Mouse (Mus musculus) liver, embryonic 14.5 days (tissue): ENCODE measurements around the gene Elmod2. TPM values are rescaled to one million over a fixed set of nuclear protein-coding genes. Genes with fewer than 3 reads are reported as not detected.

Experiments
- ATAC-seq: fragments of 200-750 bp; cut with Nextera tagmentation; 2 replicates; pipeline ENCODE4 v1.8.0; 2017; ENCODE audit warnings: moderate number of reproducible peaks, mild to moderate bottlenecking, moderate library complexity; ENCODE audit not compliant: insufficient read depth
- DNase-seq, 3 experiments: peaks; one replicate each; pipeline ENCODE4 v3.0.0-alpha.2; 2012 to 2013; ENCODE audit warnings: low read depth in 3 of 3, low spot score in 3 of 3
- H3K27ac ChIP-seq: fragments of 300-500 bp; sonication (generic); 2 replicates; pipeline ENCODE4 v1.5.1; 2014; ENCODE audit warnings: moderate library complexity, mild to moderate bottlenecking, control low read depth, inconsistent platforms
- H3K27me3 ChIP-seq: fragments of 300-500 bp; sonication (generic); 2 replicates; pipeline ENCODE4 v1.6.1; 2014; ENCODE audit warnings: mild to moderate bottlenecking, low read length, moderate library complexity; ENCODE audit not compliant: control insufficient read depth, insufficient read depth
- H3K36me3 ChIP-seq: fragments of 300-500 bp; sonication (generic); replicated peaks from 2 replicates; pipeline ENCODE4 v1.6.1; 2014; ENCODE audit warnings: low read depth; ENCODE audit not compliant: control insufficient read depth, insufficient read depth
- H3K4me1 ChIP-seq, 2 experiments: fragments of 200-500 bp in 1 of 2; fragments of 300-500 bp in 1 of 2; sonication (generic) in 1 of 2; replicated peaks; 2 replicates each; pipeline ENCODE4 v1.6.1; 2012 to 2014; ENCODE audit warnings: antibody characterized with exemption in 1 of 2, inconsistent platforms in 1 of 2, low read length in 1 of 2; ENCODE audit not compliant: control insufficient read depth in 2 of 2, insufficient read depth in 2 of 2
- H3K4me2 ChIP-seq: fragments of 300-500 bp; sonication (generic); 2 replicates; pipeline ENCODE4 v1.6.1; 2014; ENCODE audit warnings: low read depth, mild to moderate bottlenecking, control low read depth, moderate library complexity
- H3K4me3 ChIP-seq, 2 experiments: fragments of 200-500 bp in 1 of 2; fragments of 300-500 bp in 1 of 2; sonication (generic) in 1 of 2; 2 replicates each; pipeline ENCODE4 v1.5.1; 2012 to 2014; ENCODE audit warnings: low read depth in 2 of 2, low read length in 2 of 2, mild to moderate bottlenecking in 2 of 2, control low read depth in 1 of 2, inconsistent platforms in 1 of 2, moderate library complexity in 1 of 2; ENCODE audit not compliant: insufficient read depth in 1 of 2
- H3K9ac ChIP-seq: fragments of 300-500 bp; sonication (generic); replicated peaks from 2 replicates; pipeline ENCODE4 v1.6.1; 2014; ENCODE audit warnings: mild to moderate bottlenecking, control low read depth, moderate library complexity
- H3K9me3 ChIP-seq: fragments of 300-500 bp; sonication (generic); 2 replicates; pipeline ENCODE4 v1.6.1; 2016; ENCODE audit warnings: low read length, mixed read lengths; ENCODE audit not compliant: control insufficient read depth
- CTCF ChIP-seq: IDR thresholded peaks from 2 replicates; pipeline ENCODE4 v1.5.1; 2016; ENCODE audit warnings: antibody characterized with exemption, low read depth, control low read depth
- EP300 ChIP-seq: IDR thresholded peaks from 2 replicates; pipeline ENCODE4 v1.6.1; 2016; ENCODE audit warnings: antibody characterized with exemption, low read depth
- WGBS: fragments of 180-500 bp; shearing (Covaris S2); extraction: QIAGEN DNeasy Blood & Tissue Kit; methylation state at CpG from one replicate; pipeline ENCODE4 v1.1.7; 2014; ENCODE audit not compliant: insufficient replicate concordance; 5-methylcytosine and 5-hydroxymethylcytosine counted together
- polyA plus RNA-seq, 2 experiments: library from polyadenylated mRNA; depleted of rRNA in 1 of 2; stranded (reverse) in 1 of 2; unstranded in 1 of 2; fragments of >200 nt; fragmentation: Nextera tagmentation in 1 of 2; extraction: Ambion mirVana in 1 of 2; gene quantifications; 2 replicates each; pipeline versions ENCODE4 v1.2.1 to v1.2.3; 2012 to 2014

Gene Elmod2
- polyA plus RNA-seq, 2 experiments, result 2.9 to 6.3 TPM

GRCm38 (mm10) chr8:83271172-83271571 is 61.1 kb downstream of the Elmod2 start:
- 79% methylated on average over 14 of the region's 14 CpGs for WGBS
- DNase-seq (no peak), ATAC-seq (no peak)

More at GRCm38 (mm10) chr8:83271172-83271571, 61.1 kb downstream of the Elmod2 start:
- Histone ChIP-seq H3K4me1 (no peaks in the 10 kb centered on the region), H3K4me2 (no peak overlapping the region), H3K27ac (no peak overlapping the region), H3K36me3 (no peaks in the 10 kb centered on the region), H3K9ac (no peak overlapping the region), H3K4me3 (no peak overlapping the region), H3K9me3 (no peaks in the 10 kb centered on the region), H3K27me3 (no peaks in the 10 kb centered on the region)
- TF ChIP-seq EP300 (no peak), CTCF (no peak)

Other genes with a start within 250 kb of the Elmod2 start
- 1.1 and 1.3 TPM in 2 replicates for gene Tbc1d9, start 167.1 kb downstream of the Elmod2 start, polyA plus RNA-seq (2012; rRNA removed)
- gene Tbc1d9, start 167.1 kb downstream of the Elmod2 start, polyA plus RNA-seq (2014; fragmentation: Nextera tagmentation; extraction: Ambion mirVana), result 0.43 and 0.92 TPM in 2 replicates
- 0.09 and 0.12 TPM in 2 replicates for gene Gm10645, start 166.3 kb downstream of the Elmod2 start, polyA plus RNA-seq (2012; rRNA removed)
- 0.15 TPM in 1 of 2 replicates, not detected in the other for gene Gm10645, start 166.3 kb downstream of the Elmod2 start, polyA plus RNA-seq (2014; fragmentation: Nextera tagmentation; extraction: Ambion mirVana)
- gene Ucp1, start 42.1 kb downstream of the Elmod2 start, polyA plus RNA-seq (2012; rRNA removed), result not detected in 2 replicates
- not detected in 2 replicates for gene Ucp1, start 42.1 kb downstream of the Elmod2 start, polyA plus RNA-seq (2014; fragmentation: Nextera tagmentation; extraction: Ambion mirVana)
- not detected in 2 replicates for gene Mgat4d, start 16.0 kb upstream of the Elmod2 start, polyA plus RNA-seq (2012; rRNA removed)
- gene Mgat4d, start 16.0 kb upstream of the Elmod2 start, polyA plus RNA-seq (2014; fragmentation: Nextera tagmentation; extraction: Ambion mirVana), result not detected in 2 replicates
- gene Clgn, start 57.4 kb upstream of the Elmod2 start, polyA plus RNA-seq (2012; rRNA removed), result 0.12 and 0.26 TPM in 2 replicates
- gene Clgn, start 57.4 kb upstream of the Elmod2 start, polyA plus RNA-seq (2014; fragmentation: Nextera tagmentation; extraction: Ambion mirVana), result 0.39 and 0.54 TPM in 2 replicates
- 23.6 and 40.3 TPM in 2 replicates for gene Scoc, start 125.9 kb upstream of the Elmod2 start, polyA plus RNA-seq (2012; rRNA removed)
- gene Scoc, start 125.9 kb upstream of the Elmod2 start, polyA plus RNA-seq (2014; fragmentation: Nextera tagmentation; extraction: Ambion mirVana), result 65.5 and 72.5 TPM in 2 replicates
- gene Olfr370, start 203.3 kb upstream of the Elmod2 start, polyA plus RNA-seq (2012; rRNA removed), result not detected in 2 replicates
- gene Olfr370, start 203.3 kb upstream of the Elmod2 start, polyA plus RNA-seq (2014; fragmentation: Nextera tagmentation; extraction: Ambion mirVana), result not detected in 2 replicates
- 160 and 197 TPM in 2 replicates for gene Ndufb7, start 234.2 kb upstream of the Elmod2 start, polyA plus RNA-seq (2012; rRNA removed)
- 283 and 290 TPM in 2 replicates for gene Ndufb7, start 234.2 kb upstream of the Elmod2 start, polyA plus RNA-seq (2014; fragmentation: Nextera tagmentation; extraction: Ambion mirVana)